Mouse (Mus musculus): ENCODE measurements around the gene Selenbp2. TPM values are rescaled to one million over a fixed set of nuclear protein-coding genes. Genes with fewer than 3 reads are reported as not detected.
"Not testable (repeated sequence)": the region's sequence is repeated elsewhere in the genome, so short reads cannot be mapped to it uniquely, and the experiment has no call there.

Selenbp2 gene
- polyA plus RNA-seq, 1 experiment: 6.3 TPM

GRCm38 (mm10) chr3:94690162-94690561, 3.2 kb upstream of the Selenbp2 start:
- WGBS: 59% methylated on average over 6 of the region's 6 CpGs
- DNase-seq (ENCODE audit: low read depth, low spot score): not testable (repeated sequence)

GRCm38 (mm10) chr3:94690616-94691247, 2.6 kb upstream of the Selenbp2 start:
- DNase-seq (ENCODE audit: low read depth, low spot score): no peak

GRCm38 (mm10) chr3:94691694-94692093, 1.7 kb upstream of the Selenbp2 start:
- not testable (repeated sequence) for DNase-seq (ENCODE audit: low read depth, low spot score)
- 93% methylated on average over 4 of the region's 4 CpGs for WGBS

DNA sequence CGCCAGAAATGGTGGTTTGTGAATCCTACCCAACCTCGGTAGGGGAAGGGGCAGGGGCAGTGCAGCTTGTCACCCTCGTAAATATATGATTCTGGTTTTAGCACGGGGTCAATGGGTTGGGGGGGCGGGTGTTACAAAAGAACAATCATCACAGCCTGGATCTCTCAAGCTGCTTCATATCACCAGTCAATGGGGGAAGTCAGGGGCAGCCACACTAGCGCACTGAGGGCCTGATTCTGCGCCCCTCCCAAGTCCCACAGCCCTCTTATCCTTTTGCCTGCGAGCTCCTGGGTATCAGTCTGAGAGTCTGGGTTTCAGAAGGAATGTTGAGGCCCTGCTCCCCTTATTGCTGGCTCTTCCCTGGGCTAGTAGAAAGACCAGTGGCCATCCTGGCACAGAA, 518 bp downstream of the Selenbp2 start:
- not testable (repeated sequence) for DNase-seq (ENCODE audit: low read depth, low spot score)
- WGBS: 30% methylated on average over 5 of the region's 8 CpGs

DNA sequence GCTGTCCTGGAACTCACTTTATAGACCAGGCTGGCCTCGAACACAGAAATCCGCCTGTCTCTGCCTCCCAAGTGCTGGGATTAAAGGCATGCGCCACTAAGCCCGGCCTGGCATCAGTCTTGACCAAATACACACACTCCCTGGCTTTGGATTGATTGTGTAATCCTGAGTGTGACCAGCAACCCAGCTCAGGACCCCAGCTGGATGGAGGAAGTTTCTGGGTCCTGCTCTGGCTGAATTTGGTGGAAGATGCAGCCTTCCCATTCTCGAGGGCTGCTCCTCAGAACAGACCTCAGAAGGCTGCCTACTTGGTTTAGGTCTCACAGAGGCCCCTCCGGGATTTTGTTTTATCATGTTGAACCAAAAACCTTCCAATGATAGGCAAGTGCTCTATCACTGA, 2.2 kb downstream of the Selenbp2 start:
- WGBS: 86% methylated on average over 6 of the region's 6 CpGs
- not testable (repeated sequence) for DNase-seq (ENCODE audit: low read depth, low spot score)

DNA sequence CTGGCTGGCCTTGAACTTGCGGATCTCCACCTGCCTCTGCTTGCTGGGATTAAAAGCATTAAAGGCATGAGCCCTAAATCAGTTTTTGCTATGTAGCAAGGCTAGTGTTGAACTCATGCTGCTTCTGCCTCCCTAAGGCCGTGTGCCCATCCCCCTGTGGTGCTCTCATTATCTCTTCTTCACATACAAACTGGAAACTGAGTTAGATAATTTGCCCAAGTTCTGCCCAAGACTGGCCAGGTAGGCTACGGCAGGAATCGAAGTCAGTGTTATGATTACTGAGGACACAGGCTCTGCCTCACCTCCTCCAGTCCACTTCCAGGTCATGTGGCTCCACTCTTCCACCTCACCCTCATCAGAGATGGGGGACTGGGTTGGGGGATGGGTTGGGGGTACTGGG, 2.9 kb downstream of the Selenbp2 start:
- WGBS: 96% methylated on average over 4 of the region's 4 CpGs
- not testable (repeated sequence) for DNase-seq (ENCODE audit: low read depth, low spot score)

DNA sequence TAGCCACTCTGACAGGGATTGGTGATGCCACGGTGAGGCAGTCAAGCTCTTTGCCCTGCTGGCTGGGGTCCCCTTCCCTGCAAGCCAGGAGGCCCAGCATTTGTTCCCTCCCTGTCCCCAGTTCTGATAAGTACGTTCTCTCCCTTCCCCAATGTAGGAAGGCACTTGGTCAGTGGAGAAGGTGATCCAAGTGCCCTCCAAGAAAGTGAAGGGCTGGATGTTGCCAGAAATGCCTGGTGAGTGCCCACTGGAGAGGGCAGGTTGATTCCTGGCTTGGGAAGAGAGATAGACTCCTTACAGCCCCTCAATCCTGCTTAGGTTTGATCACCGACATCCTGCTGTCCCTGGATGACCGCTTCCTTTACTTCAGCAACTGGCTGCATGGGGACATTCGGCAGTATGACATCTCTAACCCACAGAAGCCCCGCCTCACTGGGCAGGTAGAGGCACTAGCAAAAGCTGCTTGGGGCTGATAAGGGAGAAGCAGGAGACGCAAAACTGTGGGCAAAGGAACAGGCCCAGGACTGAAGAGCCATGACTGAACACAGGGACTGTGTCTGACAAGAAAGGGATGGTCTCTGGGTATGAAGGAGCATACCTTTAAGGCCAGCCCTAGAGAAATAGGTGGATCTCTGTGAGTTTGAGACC, 8.9 kb downstream of the Selenbp2 start:
- DNase-seq (ENCODE audit: low read depth, low spot score): not testable (repeated sequence)
- WGBS: 80% methylated on average over 7 of the region's 7 CpGs

- DNase-seq (ENCODE audit: low read depth, low spot score): no peak
- WGBS: 84% methylated on average over 3 of the region's 3 CpGs
Observed at GRCm38 (mm10) chr3:94702856-94703255, 9.5 kb downstream of the Selenbp2 start.

DNA sequence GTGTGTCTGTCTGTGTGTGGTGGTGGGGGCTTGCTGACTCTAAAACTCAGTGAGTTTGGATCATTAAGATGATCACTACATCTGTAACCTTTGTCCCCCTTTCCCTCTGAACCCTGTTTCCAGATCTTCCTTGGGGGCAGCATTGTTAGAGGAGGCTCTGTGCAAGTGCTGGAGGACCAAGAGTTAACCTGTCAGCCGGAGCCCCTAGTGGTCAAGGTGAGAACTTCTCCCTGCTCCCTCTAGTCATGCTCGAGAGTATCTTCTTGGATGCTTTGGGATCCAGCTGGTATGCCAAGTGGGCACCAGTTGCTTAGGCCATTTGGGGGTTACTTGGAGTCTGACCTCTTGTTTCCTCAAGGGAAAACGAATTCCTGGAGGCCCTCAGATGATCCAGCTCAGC, 10.0 kb downstream of the Selenbp2 start:
- WGBS: 11% methylated on average over 3 of the region's 3 CpGs
- DNase-seq (ENCODE audit: low read depth, low spot score): not testable (repeated sequence)

DNA sequence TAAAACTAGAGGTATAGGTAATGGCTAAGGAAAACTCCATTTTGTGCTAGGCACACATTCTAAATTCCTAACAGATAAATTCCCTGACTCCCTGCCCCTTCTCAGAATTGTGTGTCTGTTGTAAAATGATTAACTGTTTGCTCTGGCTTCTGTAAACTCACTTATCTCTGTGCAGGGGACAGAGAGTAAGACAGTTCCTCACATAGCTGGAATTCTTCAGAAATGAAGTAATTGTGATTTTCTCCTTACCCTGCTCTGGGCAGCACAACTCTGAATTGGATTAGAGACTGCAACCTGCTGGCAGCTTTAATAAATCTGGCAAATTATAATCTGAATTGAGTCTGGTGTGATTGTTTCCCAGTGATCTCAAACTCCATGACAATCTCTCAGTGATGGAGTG, 17.2 kb downstream of the Selenbp2 start:
- not testable (repeated sequence) for DNase-seq (ENCODE audit: low read depth, low spot score)

DNA sequence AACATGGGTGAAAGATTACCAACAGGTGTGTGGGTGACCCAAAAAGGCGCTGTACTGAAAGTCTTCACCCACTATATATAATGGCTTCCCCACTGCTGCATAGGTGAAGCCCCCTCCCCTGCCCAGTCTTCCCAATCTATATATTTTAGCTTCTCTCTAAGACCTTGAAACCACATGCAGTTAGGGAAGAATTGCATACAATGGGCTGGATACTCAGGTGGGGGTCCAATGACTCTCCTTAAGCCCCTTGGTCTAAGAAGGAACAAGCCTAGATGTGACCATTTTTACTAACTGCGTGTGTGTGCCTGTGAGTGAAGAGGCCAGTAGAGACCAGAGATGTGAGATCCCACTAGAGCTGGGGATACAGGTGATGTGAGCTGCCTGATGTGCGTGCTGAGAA, 20.1 kb downstream of the Selenbp2 start:
- DNase-seq (ENCODE audit: low read depth, low spot score): not testable (repeated sequence)
- 92% methylated on average over 3 of the region's 3 CpGs for WGBS

DNA sequence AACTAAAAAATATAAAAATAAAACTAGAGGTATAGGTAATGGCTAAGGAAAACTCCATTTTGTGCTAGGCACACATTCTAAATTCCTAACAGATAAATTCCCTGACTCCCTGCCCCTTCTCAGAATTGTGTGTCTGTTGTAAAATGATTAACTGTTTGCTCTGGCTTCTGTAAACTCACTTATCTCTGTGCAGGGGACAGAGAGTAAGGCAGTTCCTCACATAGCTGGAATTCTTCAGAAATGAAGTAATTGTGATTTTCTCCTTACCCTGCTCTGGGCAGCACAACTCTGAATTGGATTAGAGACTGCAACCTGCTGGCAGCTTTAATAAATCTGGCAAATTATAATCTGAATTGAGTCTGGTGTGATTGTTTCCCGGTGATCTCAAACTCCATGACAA, 24.9 kb downstream of the Selenbp2 start:
- not testable (repeated sequence) for DNase-seq (ENCODE audit: low read depth, low spot score)
- WGBS: 15% methylated on average over 1 of the region's 1 CpGs

DNA sequence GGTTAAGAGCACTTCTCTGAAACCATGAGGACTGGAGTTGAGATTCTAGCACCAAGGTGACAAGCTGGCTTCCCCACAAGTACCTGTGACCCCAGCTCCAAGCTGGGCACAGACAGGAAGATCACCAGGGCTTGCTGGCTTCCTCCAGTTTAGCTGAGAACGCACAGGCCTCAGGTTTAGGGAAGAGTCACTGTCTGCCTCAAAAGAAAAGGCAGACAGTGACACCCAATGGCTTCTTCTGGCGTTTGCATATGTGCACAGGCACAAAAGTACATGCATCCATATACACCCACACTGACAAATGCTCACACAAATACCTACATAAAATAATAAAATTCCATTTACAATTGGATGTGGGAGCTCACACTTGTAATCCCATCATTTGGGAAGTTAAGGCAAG, 30.3 kb downstream of the Selenbp2 start:
- DNase-seq (ENCODE audit: low read depth, low spot score): not testable (repeated sequence)
- WGBS: 12% methylated on average over 2 of the region's 2 CpGs

- WGBS: 96% methylated on average over 17 of the region's 17 CpGs
- no peak for DNase-seq (ENCODE audit: low read depth, low spot score)
Observed at GRCm38 (mm10) chr3:94745691-94746090, 52.3 kb downstream of the Selenbp2 start.

Other genes starting within 250 kb of the Selenbp2 start
- 0.31 TPM in 1 of 2 replicates, not detected in the other for gene Oaz3, start 249.6 kb upstream of the Selenbp2 start, polyA plus RNA-seq (2012; rRNA removed)
- 6.4 and 8.6 TPM in 2 replicates for gene Celf3, start 215.3 kb upstream of the Selenbp2 start, polyA plus RNA-seq (2012; rRNA removed)
- 0.36 and 0.86 TPM in 2 replicates for gene Riiad1, start 213.2 kb upstream of the Selenbp2 start, polyA plus RNA-seq (2012; rRNA removed)
- gene Snx27, start 110.8 kb upstream of the Selenbp2 start, polyA plus RNA-seq (2012; rRNA removed): 5.5 and 6.7 TPM in 2 replicates
- gene Gm10972, start 50.4 kb upstream of the Selenbp2 start, polyA plus RNA-seq (2012; rRNA removed): not detected in 2 replicates
- gene Tuft1, start 34.7 kb upstream of the Selenbp2 start, polyA plus RNA-seq (2012; rRNA removed): 25.5 and 34.4 TPM in 2 replicates
- gene Cgn, start 92.9 kb downstream of the Selenbp2 start, polyA plus RNA-seq (2012; rRNA removed): 30.1 and 35.1 TPM in 2 replicates
- gene Pogz, start 144.0 kb downstream of the Selenbp2 start, polyA plus RNA-seq (2012; rRNA removed): 8.4 and 11.6 TPM in 2 replicates
- gene Psmb4, start 193.4 kb downstream of the Selenbp2 start, polyA plus RNA-seq (2012; rRNA removed): 281 and 331 TPM in 2 replicates
- gene Selenbp1, start 239.5 kb downstream of the Selenbp2 start, polyA plus RNA-seq (2012; rRNA removed): 74.0 and 82.8 TPM in 2 replicates

All from large intestine, adult 2 months (tissue).